Mouse (Mus musculus) skeletal muscle tissue, adult 2 months (tissue): ENCODE results near the gene Rcor1.
A peak's percentile ranks its signal among the peaks of the same experiment; 100 is the strongest.

Experiments used
- DNase-seq: peaks from one replicate; pipeline ENCODE4 v3.0.0-alpha.2; 2012; ENCODE audit warnings: low read depth, low spot score

The Rcor1 gene

GRCm38 (mm10) chr12:111162312-111163061 lies 123.3 kb downstream of the Rcor1 start:
- DNase-seq = no peak

GRCm38 (mm10) chr12:111164310-111164751 lies 125.2 kb downstream of the Rcor1 start:
- DNase-seq = peak; percentile 87

DNA sequence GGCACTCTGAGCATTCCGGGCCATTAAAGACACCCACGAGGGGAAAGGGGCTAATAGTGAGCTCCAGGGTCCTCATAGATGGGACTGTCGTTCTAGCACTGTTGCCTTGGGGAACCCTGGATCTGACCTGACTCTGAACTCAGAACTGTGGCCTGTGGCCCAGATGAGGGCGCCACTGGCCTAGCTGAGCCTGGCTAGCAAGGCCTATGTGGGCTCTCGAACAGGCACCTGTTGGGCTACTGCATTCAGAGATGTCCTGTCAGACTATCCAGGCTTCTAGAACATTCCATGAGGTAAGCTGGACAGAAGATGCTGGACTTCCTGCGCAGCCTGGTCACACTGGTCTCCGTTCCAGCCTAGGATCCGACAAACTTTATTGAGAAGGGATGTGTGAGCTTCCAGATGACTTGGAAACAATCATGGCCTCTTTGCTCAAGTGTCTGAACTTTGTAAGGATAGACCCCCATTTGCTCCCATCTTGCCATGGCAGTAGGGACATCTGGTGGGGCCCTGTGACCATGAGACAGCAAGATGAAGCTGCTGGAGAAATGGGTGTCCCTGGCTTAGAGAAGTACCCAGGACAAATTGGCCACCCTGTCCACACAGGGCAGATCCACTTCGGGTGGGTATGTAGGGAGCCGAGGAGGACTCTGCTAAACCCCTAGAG lies 126.1 kb downstream of the Rcor1 start:
- DNase-seq = no peak
